Mouse (Mus musculus) midbrain, embryonic 15.5 days (tissue): ENCODE data around the gene Amz1. TPM values are rescaled to one million over a fixed set of nuclear protein-coding genes. Genes with fewer than 3 reads are reported as not detected.
A peak's percentile ranks its signal among the peaks of the same experiment; 100 is the strongest.

Experiments
- ATAC-seq: fragments of 200-750 bp; cut with Nextera tagmentation; replicated peaks from 2 replicates; pipeline ENCODE4 v1.8.0; 2017; ENCODE audit warnings: moderate TSS enrichment
- H3K27ac ChIP-seq: fragments of 300-500 bp; sonication (generic); 2 replicates; pipeline ENCODE4 v1.5.1; 2015; ENCODE audit warnings: mild to moderate bottlenecking, inconsistent platforms
- H3K27me3 ChIP-seq: fragments of 300-500 bp; sonication (generic); replicated peaks from 2 replicates; pipeline ENCODE4 v1.6.1; 2015; ENCODE audit warnings: inconsistent platforms
- H3K36me3 ChIP-seq: fragments of 300-500 bp; sonication (generic); replicated peaks from 2 replicates; pipeline ENCODE4 v1.6.1; 2015; ENCODE audit warnings: inconsistent platforms
- H3K4me1 ChIP-seq: fragments of 300-500 bp; sonication (generic); 2 replicates; pipeline ENCODE4 v1.6.1; 2015; ENCODE audit warnings: inconsistent platforms
- H3K4me2 ChIP-seq: fragments of 300-500 bp; sonication (generic); 2 replicates; pipeline ENCODE4 v1.6.1; 2015; ENCODE audit warnings: inconsistent platforms, mild to moderate bottlenecking, moderate library complexity
- H3K4me3 ChIP-seq: fragments of 300-500 bp; sonication (generic); 2 replicates; pipeline ENCODE4 v1.5.1; 2015; ENCODE audit warnings: mild to moderate bottlenecking, inconsistent platforms
- H3K9ac ChIP-seq: fragments of 300-500 bp; sonication (generic); 2 replicates; pipeline ENCODE4 v1.6.1; 2015; ENCODE audit warnings: mild to moderate bottlenecking, inconsistent platforms
- H3K9me3 ChIP-seq: fragments of 300-500 bp; sonication (generic); 2 replicates; pipeline ENCODE4 v1.6.1; 2016; ENCODE audit warnings: inconsistent platforms
- WGBS: fragments of 180-500 bp; shearing (Covaris S2); methylation state at CpG from one replicate; pipeline ENCODE4 v1.1.7; 2015; ENCODE audit warnings: mixed read lengths; 5-methylcytosine and 5-hydroxymethylcytosine counted together
- polyA plus RNA-seq: library from polyadenylated mRNA; unstranded; fragments of >200 nt; fragmentation: Nextera tagmentation; extraction: Ambion mirVana; gene quantifications from 2 replicates; pipeline ENCODE4 v1.2.1, GENCODE M21; 2015

Gene Amz1
- polyA plus RNA-seq: 5.0 and 5.2 TPM in 2 replicates

- ATAC-seq: peak; percentile 82
- Histone ChIP-seq H3K27ac (peak within 1 kb of the TSS; percentile 21; the same call in 1 of the 2 replicates), H3K36me3 (peaks cover 8% of the 10 kb centered on the region; the same call in 1 of the 2 replicates), H3K4me3 (peak within 1 kb of the TSS; percentile 10; the same call in 1 of the 2 replicates), H3K9me3 (no peaks in the 10 kb centered on the region), H3K4me2 (peak within 1 kb of the TSS; percentile 22), H3K9ac (no peak within 1 kb of the TSS), H3K27me3 (no peaks in the 10 kb centered on the region), H3K4me1 (peaks cover 22% of the 10 kb centered on the region; the same call in 1 of the 2 replicates)
- WGBS: 45% methylated on average over 13 of the region's 13 CpGs
Measured at GRCm38 (mm10) chr5:140723822-140724221, at the start of gene Amz1. Amz1 (plus strand) TSS chr5:140724127.

DNA sequence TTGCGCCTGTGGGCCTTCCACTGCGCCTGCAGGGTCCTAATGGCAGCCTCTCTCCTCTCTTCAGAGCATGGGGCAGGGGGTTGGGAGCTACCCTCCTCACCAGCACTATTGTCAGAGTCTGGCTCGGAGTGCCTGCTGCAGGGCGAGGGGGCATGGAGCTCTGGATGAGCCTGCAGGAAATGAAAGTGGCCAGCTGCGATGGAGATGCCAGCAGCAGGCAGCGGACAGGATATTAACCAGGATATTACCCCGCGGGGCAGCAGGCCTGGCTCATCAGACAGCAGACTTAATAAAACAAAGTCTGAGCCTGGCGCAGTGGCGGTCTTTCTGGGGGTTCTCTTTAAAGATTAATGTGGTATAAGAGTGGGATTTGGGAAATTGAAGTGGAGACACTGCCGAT, 48.8 kb upstream of the Amz1 start:
- Histone ChIP-seq H3K27ac (0 out of 2 replicates have a peak overlapping the region, but pooled peaks have one; percentile 0), H3K9ac (no peak overlapping the region), H3K4me1 (0 out of 2 replicates have a peak, but pooled peaks cover 3% of the 10 kb centered on the region), H3K4me3 (no peak overlapping the region), H3K9me3 (no peaks in the 10 kb centered on the region), H3K36me3 (peaks cover 2% of the 10 kb centered on the region; the same call in 1 of the 2 replicates), H3K4me2 (no peak overlapping the region), H3K27me3 (no peaks in the 10 kb centered on the region)
- no peak; the same call in 1 of the 2 replicates for ATAC-seq
- WGBS: 72% methylated on average over 11 of the region's 11 CpGs

- no peaks in the 10 kb centered on the region for H3K9me3 ChIP-seq
- 76% methylated on average over 11 of the region's 11 CpGs for WGBS
- H3K27me3 ChIP-seq: no peaks in the 10 kb centered on the region
- no peak for ATAC-seq
- peak overlapping the region; percentile 0 for H3K27ac ChIP-seq
- peaks cover 2% of the 10 kb centered on the region; the same call in 1 of the 2 replicates for H3K36me3 ChIP-seq
- no peak overlapping the region for H3K4me3 ChIP-seq
- H3K4me2 ChIP-seq: no peak overlapping the region
- 0 out of 2 replicates have a peak, but pooled peaks cover 3% of the 10 kb centered on the region for H3K4me1 ChIP-seq
- H3K9ac ChIP-seq: no peak overlapping the region
Measured at GRCm38 (mm10) chr5:140675640-140676039, 48.3 kb upstream of the Amz1 start.

- Histone ChIP-seq H3K36me3 (peaks cover 6% of the 10 kb centered on the region; the same call in 1 of the 2 replicates), H3K9me3 (no peaks in the 10 kb centered on the region), H3K27ac (no peak overlapping the region), H3K9ac (no peak overlapping the region), H3K27me3 (no peaks in the 10 kb centered on the region), H3K4me1 (0 out of 2 replicates have a peak, but pooled peaks cover 3% of the 10 kb centered on the region), H3K4me2 (no peak overlapping the region), H3K4me3 (no peak overlapping the region)
- 92% methylated on average over 6 of the region's 6 CpGs for WGBS
- no peak for ATAC-seq
Measured at GRCm38 (mm10) chr5:140677137-140677536, 46.8 kb upstream of the Amz1 start.

- Histone ChIP-seq H3K27ac (no peak overlapping the region), H3K9me3 (no peaks in the 10 kb centered on the region), H3K4me3 (no peak overlapping the region), H3K27me3 (no peaks in the 10 kb centered on the region), H3K9ac (no peak overlapping the region), H3K4me2 (no peak overlapping the region), H3K36me3 (peaks cover 6% of the 10 kb centered on the region; the same call in 1 of the 2 replicates), H3K4me1 (peaks cover under 1% of the 10 kb centered on the region; the same call in 1 of the 2 replicates)
- no peak for ATAC-seq
- 86% methylated on average over 6 of the region's 6 CpGs for WGBS
Measured at GRCm38 (mm10) chr5:140680051-140680450, 43.9 kb upstream of the Amz1 start.

DNA sequence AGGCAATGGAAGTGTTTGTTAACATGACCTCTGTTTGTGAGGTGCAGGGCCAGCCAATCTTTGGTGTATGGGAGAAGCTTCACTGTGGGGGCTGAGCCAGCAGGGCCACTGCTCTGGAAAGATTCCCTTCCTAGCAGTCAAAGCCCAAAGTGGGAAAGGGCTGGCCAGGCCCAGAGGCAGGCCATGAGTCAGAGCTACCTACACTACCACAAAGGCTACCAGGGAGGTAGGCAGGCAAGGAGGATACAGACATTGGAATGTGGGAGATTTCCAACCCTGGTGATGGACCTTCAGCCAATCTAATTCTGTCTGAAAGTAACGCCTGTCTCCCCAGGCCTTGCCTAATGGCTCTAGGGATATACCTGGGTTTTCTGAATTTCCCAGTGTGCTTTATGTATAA, 43.0 kb upstream of the Amz1 start:
- Histone ChIP-seq H3K36me3 (peaks cover 6% of the 10 kb centered on the region; the same call in 1 of the 2 replicates), H3K27ac (no peak overlapping the region), H3K9ac (no peak overlapping the region), H3K4me1 (no peaks in the 10 kb centered on the region; the same call in 1 of the 2 replicates), H3K27me3 (no peaks in the 10 kb centered on the region), H3K4me2 (no peak overlapping the region), H3K4me3 (no peak overlapping the region), H3K9me3 (no peaks in the 10 kb centered on the region)
- ATAC-seq: no peak
- WGBS: 81% methylated on average over 1 of the region's 1 CpGs

- 97% methylated on average over 6 of the region's 6 CpGs for WGBS
- Histone ChIP-seq H3K4me1 (no peaks in the 10 kb centered on the region; the same call in 1 of the 2 replicates), H3K36me3 (peaks cover 6% of the 10 kb centered on the region; the same call in 1 of the 2 replicates)
Measured at GRCm38 (mm10) chr5:140682113-140682512, 41.8 kb upstream of the Amz1 start.

DNA sequence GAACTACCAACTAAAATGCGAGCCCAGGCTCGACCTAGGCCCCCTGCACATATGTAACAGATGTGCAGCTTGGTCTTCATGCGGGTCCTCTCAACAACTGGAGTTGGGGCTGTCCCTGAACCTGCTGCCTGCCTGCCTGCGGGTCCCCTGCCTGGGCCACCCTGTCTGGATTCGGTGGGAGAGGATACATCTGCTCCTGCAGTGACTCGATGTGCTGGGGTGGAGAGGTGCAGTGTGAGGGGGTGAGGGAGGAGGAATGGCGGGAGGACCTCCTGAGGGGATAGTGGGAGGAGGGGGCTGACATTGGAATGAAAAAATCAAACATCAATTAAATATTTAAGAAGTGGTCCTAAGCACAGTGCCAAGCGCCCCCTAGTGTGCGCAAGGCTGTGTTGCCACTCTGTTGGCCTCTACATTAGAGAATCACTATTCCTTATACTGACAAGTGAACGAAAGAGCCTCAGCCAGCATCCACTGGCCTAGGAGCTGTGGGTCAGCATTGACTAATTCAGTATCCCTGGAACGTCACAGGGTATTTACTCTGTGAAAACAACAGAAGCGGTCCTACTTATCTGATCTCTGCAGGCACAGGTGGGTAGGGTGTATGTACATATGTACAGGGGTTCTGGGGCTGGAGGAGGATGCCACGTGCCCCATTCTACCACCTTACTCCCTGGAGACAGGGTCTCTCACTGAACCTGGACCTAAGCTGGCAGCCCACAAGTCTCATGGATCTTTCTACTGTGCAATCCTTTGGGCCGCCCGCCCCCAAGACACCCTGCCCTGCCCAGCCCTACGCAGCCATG, 39.4 kb upstream of the Amz1 start:
- peak; percentile 55; the same call in 1 of the 2 replicates for ATAC-seq

More at GRCm38 (mm10) chr5:140682113-140682512, 41.8 kb upstream of the Amz1 start:
- Histone ChIP-seq H3K4me3 (no peak overlapping the region), H3K27ac (no peak overlapping the region), H3K9me3 (no peaks in the 10 kb centered on the region), H3K27me3 (no peaks in the 10 kb centered on the region), H3K9ac (no peak overlapping the region), H3K4me2 (no peak overlapping the region)
- ATAC-seq: no peak

GRCm38 (mm10) chr5:140688434-140688833, 35.5 kb upstream of the Amz1 start:
- Histone ChIP-seq H3K9ac (no peak overlapping the region), H3K4me2 (no peak overlapping the region), H3K36me3 (peaks cover 26% of the 10 kb centered on the region; the same call in 1 of the 2 replicates), H3K9me3 (no peaks in the 10 kb centered on the region), H3K27ac (no peak overlapping the region), H3K4me1 (no peaks in the 10 kb centered on the region; the same call in 1 of the 2 replicates), H3K4me3 (no peak overlapping the region), H3K27me3 (no peaks in the 10 kb centered on the region)
- WGBS: 81% methylated on average over 3 of the region's 3 CpGs
- ATAC-seq: no peak

More for the DNA sequence above, 39.4 kb upstream of the Amz1 start:
- Histone ChIP-seq H3K4me3 (no peak overlapping the region), H3K4me1 (no peaks in the 10 kb centered on the region; the same call in 1 of the 2 replicates), H3K4me2 (no peak overlapping the region), H3K36me3 (peaks cover 21% of the 10 kb centered on the region; the same call in 1 of the 2 replicates), H3K27me3 (no peaks in the 10 kb centered on the region), H3K9me3 (no peaks in the 10 kb centered on the region), H3K9ac (no peak overlapping the region), H3K27ac (no peak overlapping the region)
- 60% methylated on average over 16 of the region's 16 CpGs for WGBS

DNA sequence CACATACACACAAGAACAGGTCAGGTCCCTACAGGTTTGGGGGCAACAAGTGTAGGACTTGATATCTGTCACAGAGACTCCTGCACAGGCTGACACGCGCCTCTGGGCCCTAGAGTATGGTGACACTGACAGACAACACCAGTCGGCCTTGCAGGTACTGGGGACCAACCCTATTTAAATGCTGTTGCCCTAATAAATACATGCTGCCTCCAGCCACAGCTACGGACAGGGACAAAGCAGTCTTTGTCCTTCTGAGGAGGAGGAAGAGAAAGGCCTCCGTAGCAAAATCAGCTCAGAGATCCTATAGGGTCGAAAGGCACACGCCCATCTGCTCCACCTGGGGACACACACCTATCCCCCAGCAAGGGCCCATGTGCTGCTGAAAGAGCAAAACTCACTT, 27.9 kb upstream of the Amz1 start:
- no peak for ATAC-seq
- H3K27me3 ChIP-seq: no peaks in the 10 kb centered on the region
- WGBS: 83% methylated on average over 7 of the region's 7 CpGs
- no peak overlapping the region for H3K27ac ChIP-seq
- H3K4me1 ChIP-seq: peaks cover 6% of the 10 kb centered on the region
- no peak overlapping the region for H3K4me3 ChIP-seq
- no peaks in the 10 kb centered on the region for H3K9me3 ChIP-seq
- H3K9ac ChIP-seq: no peak overlapping the region
- H3K4me2 ChIP-seq: no peak overlapping the region
- H3K36me3 ChIP-seq: peaks cover 19% of the 10 kb centered on the region; the same call in 1 of the 2 replicates

GRCm38 (mm10) chr5:140699776-140700175, 24.2 kb upstream of the Amz1 start:
- Histone ChIP-seq H3K4me2 (no peak overlapping the region), H3K36me3 (peaks cover 11% of the 10 kb centered on the region; the same call in 1 of the 2 replicates), H3K27me3 (no peaks in the 10 kb centered on the region), H3K4me3 (no peak overlapping the region), H3K27ac (no peak overlapping the region), H3K9me3 (no peaks in the 10 kb centered on the region), H3K4me1 (peaks cover 26% of the 10 kb centered on the region), H3K9ac (no peak overlapping the region)
- WGBS: 86% methylated on average over 9 of the region's 9 CpGs
- ATAC-seq: no peak

- no peaks in the 10 kb centered on the region for H3K9me3 ChIP-seq
- peak overlapping the region; percentile 77 for H3K4me2 ChIP-seq
- H3K4me3 ChIP-seq: peak overlapping the region; percentile 53
- peaks cover 38% of the 10 kb centered on the region for H3K4me1 ChIP-seq
- peak overlapping the region; percentile 62 for H3K9ac ChIP-seq
- under 1% methylated on average over 25 of the region's 25 CpGs for WGBS
- ATAC-seq: peak; percentile 0; the same call in 1 of the 2 replicates
- H3K27me3 ChIP-seq: no peaks in the 10 kb centered on the region
- H3K27ac ChIP-seq: peak overlapping the region; percentile 89
- 0 out of 2 replicates have a peak, but pooled peaks cover 4% of the 10 kb centered on the region for H3K36me3 ChIP-seq
Measured at GRCm38 (mm10) chr5:140701661-140702060, 22.3 kb upstream of the Amz1 start.
